Mouse (Mus musculus) G1E (cell line): ENCODE results near the gene Dao.

Experiments used
- CTCF ChIP-seq: IDR thresholded peaks from 2 replicates; pipeline ENCODE4 v1.5.1; 2012; ENCODE audit warnings: low read depth, low read length, inconsistent platforms, mixed read lengths
- GATA1 ChIP-seq: IDR thresholded peaks from 2 replicates; pipeline ENCODE4 v1.6.1; 2012; ENCODE audit warnings: borderline replicate concordance, low read length, inconsistent platforms, mixed read lengths
- GATA2 ChIP-seq: IDR thresholded peaks from 2 replicates; pipeline ENCODE4 v1.6.1; 2012; ENCODE audit warnings: low read depth, low read length, inconsistent platforms, borderline replicate concordance
- POLR2AphosphoS5 ChIP-seq: IDR thresholded peaks from 2 replicates; pipeline ENCODE4 v1.6.1; 2012; ENCODE audit warnings: low read depth, low read length, inconsistent platforms; ENCODE audit not compliant: insufficient replicate concordance
- TAL1 ChIP-seq: conservative IDR thresholded peaks from 2 replicates; pipeline ENCODE4 v1.6.1; 2012; ENCODE audit warnings: low read depth, low read length, inconsistent platforms, mixed read lengths

DNA sequence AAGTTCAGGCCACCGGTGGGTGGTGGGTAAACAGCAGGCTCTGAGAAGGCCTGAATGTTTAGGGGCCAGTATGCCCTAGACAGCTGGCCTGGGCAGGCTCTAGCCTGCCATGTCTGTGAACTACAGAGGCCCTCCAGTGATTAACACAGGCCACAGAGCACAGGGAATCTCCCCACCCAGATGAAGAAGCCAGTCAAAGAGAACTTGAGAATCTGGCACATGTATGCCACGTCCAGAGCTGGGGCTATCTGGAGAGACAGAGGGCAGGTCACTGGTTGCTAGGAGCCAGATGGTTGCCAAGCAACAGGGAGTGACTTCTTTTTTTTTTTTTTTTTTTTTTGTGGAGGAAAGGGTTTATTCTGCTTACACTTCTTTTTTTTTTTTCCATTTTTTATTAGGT lies 68.8 kb downstream of the Dao start:
- TF ChIP-seq CTCF (no peak), GATA1 (no peak), TAL1 (no peak), GATA2 (no peak), POLR2AphosphoS5 (no peak)
